Mouse (Mus musculus) MEL (cell line): ENCODE measurements around the gene Zfp157. TPM values are rescaled to one million over a fixed set of nuclear protein-coding genes. Genes with fewer than 3 reads are reported as not detected.

Source experiments
- DNase-seq: peaks from one replicate; pipeline ENCODE4 v3.0.0; 2011; ENCODE audit warnings: low read depth, low spot score
- H3K27ac ChIP-seq: 2 replicates; pipeline ENCODE4 v1.5.1; 2012; ENCODE audit warnings: low read depth, mild to moderate bottlenecking, control low read depth, low read length, moderate library complexity; ENCODE audit not compliant: control insufficient read depth
- H3K27me3 ChIP-seq, 2 experiments: fragments of 150-350 bp in 1 of 2; sonication (generic) in 1 of 2; 2 replicates each; pipeline ENCODE4 v1.6.1; 2012; ENCODE audit warnings: low read length in 2 of 2, mild to moderate bottlenecking in 2 of 2, improper control_type of control experiment in 1 of 2, moderate library complexity in 1 of 2; ENCODE audit not compliant: insufficient read depth in 2 of 2, control insufficient read depth in 1 of 2
- H3K36me3 ChIP-seq, 2 experiments: 2 replicates each; pipeline ENCODE4 v1.6.1; 2012 to 2014; ENCODE audit warnings: low read length in 2 of 2, improper control_type of control experiment in 1 of 2, inconsistent platforms in 1 of 2, mild to moderate bottlenecking in 1 of 2; ENCODE audit not compliant: insufficient read depth in 2 of 2, control insufficient read depth in 1 of 2
- H3K4me1 ChIP-seq, 2 experiments: fragments of 150-350 bp in 1 of 2; sonication (generic) in 1 of 2; 2 replicates each; pipeline ENCODE4 v1.6.1; 2012; ENCODE audit warnings: low read length in 2 of 2, improper control_type of control experiment in 1 of 2, mild to moderate bottlenecking in 1 of 2; ENCODE audit not compliant: insufficient read depth in 2 of 2, control insufficient read depth in 1 of 2
- H3K4me3 ChIP-seq, 2 experiments: fragments of 150-350 bp in 1 of 2; sonication (generic) in 1 of 2; 2 replicates each; pipeline ENCODE4 v1.5.1; 2012; ENCODE audit warnings: low read depth in 2 of 2, low read length in 2 of 2, mild to moderate bottlenecking in 2 of 2, moderate library complexity in 2 of 2, control low read depth in 1 of 2, improper control_type of control experiment in 1 of 2; ENCODE audit not compliant: control insufficient read depth in 1 of 2, insufficient read depth in 1 of 2
- H3K79me2 ChIP-seq: 2 replicates; pipeline ENCODE4 v1.6.1; 2012; ENCODE audit warnings: mild to moderate bottlenecking, low read length, moderate library complexity; ENCODE audit not compliant: control insufficient read depth, poor library complexity, insufficient read depth
- H3K9ac ChIP-seq: 2 replicates; pipeline ENCODE4 v1.6.1; 2012; ENCODE audit warnings: low read depth, mild to moderate bottlenecking, control low read depth, low read length, moderate library complexity; ENCODE audit not compliant: control insufficient read depth, poor library complexity, severe bottlenecking
- H3K9me3 ChIP-seq: fragments of 150-350 bp; sonication (generic); replicated peaks from 2 replicates; pipeline ENCODE4 v1.6.1; 2012; ENCODE audit warnings: mild to moderate bottlenecking, low read length, improper control_type of control experiment, moderate library complexity; ENCODE audit not compliant: insufficient read depth
- CHD1 ChIP-seq: IDR thresholded peaks from 2 replicates; pipeline ENCODE4 v1.6.1; 2012; ENCODE audit warnings: low read depth, mild to moderate bottlenecking, inconsistent platforms, low read length, improper control_type of control experiment
- CTCF ChIP-seq, 3 experiments: IDR thresholded peaks in 2 of 3; conservative IDR thresholded peaks in 1 of 3; 2 replicates each; pipeline ENCODE4 v1.5.1; 2011 to 2012; ENCODE audit warnings: low read length in 3 of 3, low read depth in 2 of 3, mild to moderate bottlenecking in 2 of 3, improper control_type of control experiment in 1 of 3, inconsistent platforms in 1 of 3, mixed read lengths in 1 of 3, moderate library complexity in 1 of 3; ENCODE audit not compliant: control insufficient read depth in 1 of 3, insufficient read depth in 1 of 3, poor library complexity in 1 of 3, severe bottlenecking in 1 of 3
- E2F4 ChIP-seq: IDR thresholded peaks from 2 replicates; pipeline ENCODE4 v1.6.1; 2011; ENCODE audit warnings: low read depth, low read length, improper control_type of control experiment, borderline replicate concordance
- ELF1 ChIP-seq: IDR thresholded peaks from 2 replicates; pipeline ENCODE4 v1.6.1; 2014; ENCODE audit warnings: low read depth, mild to moderate bottlenecking, inconsistent platforms, low read length, improper control_type of control experiment, moderate library complexity
- GABPA ChIP-seq: IDR thresholded peaks from 2 replicates; pipeline ENCODE4 v1.6.1; 2012; ENCODE audit warnings: low read depth, mild to moderate bottlenecking, inconsistent platforms, low read length, improper control_type of control experiment, moderate library complexity
- HCFC1 ChIP-seq: IDR thresholded peaks from 2 replicates; pipeline ENCODE4 v1.6.1; 2012; ENCODE audit warnings: low read depth, mild to moderate bottlenecking, inconsistent platforms, low read length, improper control_type of control experiment, moderate library complexity
- JUND ChIP-seq: IDR thresholded peaks from 2 replicates; pipeline ENCODE4 v1.6.1; 2011; ENCODE audit warnings: low read depth, mild to moderate bottlenecking, improper control_type of control experiment, low read length
- KAT2A ChIP-seq: conservative IDR thresholded peaks from 2 replicates; pipeline ENCODE4 v1.6.1; 2012; ENCODE audit warnings: low read depth, low read length, improper control_type of control experiment, inconsistent platforms
- MAFK ChIP-seq: IDR thresholded peaks from 2 replicates; pipeline ENCODE4 v1.6.1; 2011; ENCODE audit warnings: low read depth, mild to moderate bottlenecking, low read length, improper control_type of control experiment, borderline replicate concordance
- MYB ChIP-seq: IDR thresholded peaks from 2 replicates; pipeline ENCODE4 v1.6.1; 2011; ENCODE audit warnings: mild to moderate bottlenecking, low read depth, low read length, improper control_type of control experiment
- NELFE ChIP-seq: IDR thresholded peaks from 2 replicates; pipeline ENCODE4 v1.6.1; 2011; ENCODE audit warnings: low read depth, low read length, improper control_type of control experiment
- NRF1 ChIP-seq: IDR thresholded peaks from 2 replicates; pipeline ENCODE4 v1.6.1; 2014; ENCODE audit warnings: low read depth, mild to moderate bottlenecking, inconsistent platforms, low read length, improper control_type of control experiment, moderate library complexity; ENCODE audit not compliant: poor library complexity, insufficient read depth, severe bottlenecking
- POLR2A ChIP-seq, 2 experiments: IDR thresholded peaks; 2 replicates each; pipeline ENCODE4 v1.6.1; 2011 to 2012; ENCODE audit warnings: low read length in 2 of 2, mild to moderate bottlenecking in 2 of 2, control low read depth in 1 of 2, improper control_type of control experiment in 1 of 2, low read depth in 1 of 2, moderate library complexity in 1 of 2; ENCODE audit not compliant: control insufficient read depth in 1 of 2, insufficient read depth in 1 of 2, poor library complexity in 1 of 2
- RAD21 ChIP-seq: IDR thresholded peaks from 2 replicates; pipeline ENCODE4 v1.6.1; 2011; ENCODE audit warnings: mild to moderate bottlenecking, low read depth, low read length, improper control_type of control experiment
- SIN3A ChIP-seq: IDR thresholded peaks from 2 replicates; pipeline ENCODE4 v1.6.1; 2012; ENCODE audit warnings: low read length, improper control_type of control experiment, inconsistent platforms
- SMC3 ChIP-seq: IDR thresholded peaks from 2 replicates; pipeline ENCODE4 v1.6.1; 2011; ENCODE audit warnings: low read depth, low read length, improper control_type of control experiment
- TBP ChIP-seq: IDR thresholded peaks from 2 replicates; pipeline ENCODE4 v1.8.0; 2011; ENCODE audit warnings: low read depth, low read length, improper control_type of control experiment
- TCF12 ChIP-seq: IDR thresholded peaks from 2 replicates; pipeline ENCODE4 v1.6.1; 2014; ENCODE audit warnings: low read depth, mild to moderate bottlenecking, inconsistent platforms, low read length, improper control_type of control experiment, moderate library complexity
- UBTF ChIP-seq: IDR thresholded peaks from 2 replicates; pipeline ENCODE4 v1.6.1; 2012; ENCODE audit warnings: low read depth, mild to moderate bottlenecking, inconsistent platforms, low read length, improper control_type of control experiment, moderate library complexity, borderline replicate concordance; ENCODE audit not compliant: insufficient read depth
- ZKSCAN1 ChIP-seq: IDR thresholded peaks from 2 replicates; pipeline ENCODE4 v1.6.1; 2012; ENCODE audit warnings: low read depth, mild to moderate bottlenecking, inconsistent platforms, low read length, improper control_type of control experiment, moderate library complexity
- ZMIZ1 ChIP-seq: IDR thresholded peaks from 2 replicates; pipeline ENCODE4 v1.6.1; 2012; ENCODE audit warnings: low read depth, mild to moderate bottlenecking, inconsistent platforms, low read length, improper control_type of control experiment, moderate library complexity
- ZNF384 ChIP-seq: IDR thresholded peaks from 2 replicates; pipeline ENCODE4 v1.6.1; 2012; ENCODE audit warnings: low read depth, mild to moderate bottlenecking, inconsistent platforms, low read length, improper control_type of control experiment
- polyA plus RNA-seq, 2 experiments: library from polyadenylated mRNA; stranded (reverse) in 1 of 2; unstranded in 1 of 2; fragments of >175 nt in 1 of 2; fragments of >200 nt in 1 of 2; gene quantifications; 2 replicates each; pipeline versions ENCODE4 v1.2.1 to v1.2.4; 2012; ENCODE audit warnings: low replicate concordance in 2 of 2, low read depth in 1 of 2; ENCODE audit not compliant: insufficient read length in 2 of 2, insufficient read depth in 1 of 2, missing spikeins in 1 of 2
- total RNA-seq: library from RNA; depleted of rRNA; stranded (reverse); fragments of 300-350 nt; gene quantifications from 2 replicates; pipeline ENCODE4 v1.2.3, GENCODE M21; 2012

Zfp157 gene
- total and polyA plus RNA-seq, 3 experiments = 3.8 to 6.7 TPM; not detected in 1

DNA sequence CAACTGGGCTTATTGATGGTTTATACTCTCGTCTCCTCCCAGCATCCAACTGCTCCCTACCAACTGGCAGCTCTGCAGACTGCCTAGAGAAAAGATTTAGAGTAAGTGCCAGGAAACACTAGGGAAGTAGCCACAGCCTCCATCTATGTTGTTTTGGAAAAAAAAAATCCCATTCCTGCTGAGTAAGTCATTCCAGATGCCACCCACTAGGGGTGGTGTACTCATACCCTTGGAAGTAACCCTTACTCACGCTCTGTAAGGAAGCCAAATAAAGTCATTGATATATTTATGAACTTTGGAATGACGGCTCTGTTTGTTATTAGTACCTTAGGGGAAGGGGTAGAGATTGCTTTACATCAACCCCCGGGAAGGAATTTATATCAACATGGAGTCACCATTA lies 17.1 kb downstream of the Zfp157 start:
- DNase-seq = peak; percentile 1
- TF ChIP-seq SIN3A (no peak), RAD21 (no peak), GABPA (no peak), E2F4 (no peak), ZMIZ1 (no peak)
- no peaks in the 10 kb centered on the region for H3K79me2 ChIP-seq
- H3K27ac ChIP-seq = no peak overlapping the region
- no peaks in the 10 kb centered on the region for H3K9me3 ChIP-seq
- no peaks in the 10 kb centered on the region for H3K4me1 ChIP-seq
- H3K9ac ChIP-seq = no peak overlapping the region
- peaks cover 0 to 28% of the 10 kb centered on the region in 2 experiments; a peak in 2 of 4 replicates for H3K36me3 ChIP-seq
- H3K4me3 ChIP-seq = no peak overlapping the region
- H3K27me3 ChIP-seq = no peaks in the 10 kb centered on the region

DNA sequence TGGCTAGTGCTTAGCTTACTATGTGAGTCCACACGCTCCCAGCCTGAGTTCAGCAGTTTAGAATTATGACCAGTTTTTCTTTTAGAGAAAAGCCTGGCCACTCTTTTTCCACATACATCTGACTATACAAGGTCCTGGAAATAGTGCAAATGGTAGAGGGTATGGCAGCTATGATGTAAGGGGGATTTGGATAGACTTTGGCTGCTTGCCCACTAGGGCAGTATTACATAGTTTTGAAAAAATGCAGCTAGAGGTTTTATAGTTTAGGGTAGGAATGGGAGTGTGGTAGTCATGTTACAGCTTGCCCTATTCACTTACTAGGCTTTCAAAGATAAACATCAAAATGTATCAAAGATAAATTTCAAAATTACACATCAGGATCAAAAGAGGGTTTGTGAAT lies 17.8 kb downstream of the Zfp157 start:
- TF ChIP-seq POLR2A (IDR thresholded peaks at IDR 0.05; ENCODE audit: control insufficient read depth in 1 of 2, insufficient read depth in 1 of 2, low read depth in 1 of 2, low read length in 2 of 2, poor library complexity in 1 of 2) (no peak), TBP (no peak), KAT2A (no peak), MYB (no peak), NRF1 (no peak), SIN3A (no peak), TCF12 (no peak), HCFC1 (no peak), ELF1 (no peak), SMC3 (no peak), UBTF (no peak), CTCF (IDR thresholded peaks at IDR 0.05 in 2 of 3, conservative IDR thresholded peaks at IDR 0.05 in 1 of 3; ENCODE audit: control insufficient read depth in 1 of 3, insufficient read depth in 1 of 3, low read depth in 2 of 3, low read length in 3 of 3, poor library complexity in 1 of 3, severe bottlenecking in 1 of 3) (no peak), NELFE (no peak), E2F4 (no peak), CHD1 (no peak), MAFK (no peak), ZKSCAN1 (no peak), ZNF384 (no peak), JUND (no peak)
- Histone ChIP-seq H3K9me3 (no peaks in the 10 kb centered on the region), H3K4me1 (no peaks in the 10 kb centered on the region), H3K4me3 (no peak overlapping the region), H3K27ac (no peak overlapping the region), H3K9ac (no peak overlapping the region), H3K79me2 (no peaks in the 10 kb centered on the region), H3K36me3 (peaks cover 0 to 24% of the 10 kb centered on the region in 2 experiments; a peak in 2 of 4 replicates), H3K27me3 (no peaks in the 10 kb centered on the region)
- peak; percentile 1 for DNase-seq
